Mouse (Mus musculus): ENCODE measurements around the gene Cyp39a1.

DNA sequence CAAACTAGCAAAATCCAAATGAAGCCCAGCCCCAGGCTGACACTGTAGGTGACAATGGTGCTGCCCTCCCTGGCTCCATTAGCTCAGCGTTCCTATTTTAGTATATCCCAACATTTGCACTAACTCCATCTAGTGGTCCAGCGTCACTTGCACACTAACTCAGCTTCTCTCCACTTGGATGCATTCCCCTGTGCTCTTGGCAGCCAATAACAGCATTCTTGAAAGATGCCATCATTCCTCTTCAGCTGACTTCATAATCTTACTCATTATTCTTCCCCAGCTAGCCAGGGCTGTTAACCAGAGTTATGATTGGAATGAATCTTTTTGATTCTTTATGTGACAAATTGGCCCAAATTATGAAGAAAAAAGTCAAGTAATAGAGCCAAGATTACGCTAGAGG, 40.0 kb downstream of the Cyp39a1 start:
- TF ChIP-seq ZC3H11A (IDR thresholded peaks at IDR 0.05; ENCODE audit: borderline replicate concordance, low read depth, low read length), result no peak
- TF ChIP-seq CHD2 (IDR thresholded peaks at IDR 0.05; ENCODE audit: low read depth, low read length), result no peak
- no peak for TF ChIP-seq MAFK (IDR thresholded peaks at IDR 0.05; ENCODE audit: insufficient read depth, low read depth, low read length)
- TF ChIP-seq ZNF384 (IDR thresholded peaks at IDR 0.05; ENCODE audit: low read depth, low read length), result no peak
